Mouse (Mus musculus): ENCODE measurements around the gene Dip2c.

DNA sequence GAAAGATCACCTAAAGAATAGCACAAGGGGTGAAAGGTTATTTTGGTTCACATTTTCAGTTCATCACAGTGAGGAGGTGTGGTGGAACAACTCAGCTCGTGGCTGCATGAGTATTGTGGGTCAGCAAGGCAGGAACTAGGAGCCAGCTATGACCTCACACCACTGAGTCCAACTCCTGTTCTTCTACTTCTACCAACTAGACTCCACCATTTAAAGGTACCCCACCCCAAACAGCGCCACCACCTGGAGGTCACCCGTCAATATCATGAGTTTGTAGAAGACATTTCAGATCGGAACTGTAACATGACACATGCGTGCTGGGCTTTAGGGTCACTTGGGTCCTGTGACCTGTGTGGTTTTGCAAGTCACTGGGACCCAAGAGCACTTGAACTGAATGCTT lies 37.2 kb upstream of the Dip2c start:
- TF ChIP-seq POLR2AphosphoS2 (IDR thresholded peaks at IDR 0.05; ENCODE audit: low read length) (no peak), CTCF (IDR thresholded peaks at IDR 0.05 in 2 of 3, conservative IDR thresholded peaks at IDR 0.05 in 1 of 3; ENCODE audit: control insufficient read depth in 1 of 3, insufficient read depth in 1 of 3, low read depth in 2 of 3, low read length in 3 of 3, poor library complexity in 1 of 3, severe bottlenecking in 1 of 3) (no peak; a peak in 1 of 6 replicates), SIN3A (IDR thresholded peaks at IDR 0.05; ENCODE audit: low read length) (no peak), MEF2A (IDR thresholded peaks at IDR 0.05; ENCODE audit: extremely low read depth, insufficient replicate concordance, low read depth, low read length, poor library complexity, severe bottlenecking) (no peak), POLR2A (IDR thresholded peaks at IDR 0.05; ENCODE audit: control insufficient read depth in 1 of 2, insufficient read depth in 1 of 2, low read depth in 1 of 2, low read length in 2 of 2, poor library complexity in 1 of 2) (no peak), MXI1 (IDR thresholded peaks at IDR 0.05; ENCODE audit: low read depth, low read length) (no peak), NRF1 (IDR thresholded peaks at IDR 0.05; ENCODE audit: insufficient read depth, low read depth, low read length, poor library complexity, severe bottlenecking) (no peak), JUND (IDR thresholded peaks at IDR 0.05; ENCODE audit: low read depth, low read length) (no peak), USF2 (IDR thresholded peaks at IDR 0.05; ENCODE audit: borderline replicate concordance in 1 of 2, insufficient read depth in 1 of 2, low read depth in 1 of 2, low read length in 2 of 2) (no peak)
